Mouse (Mus musculus) megakaryocyte, embryonic 14.5 days (primary cell): Measurements from ENCODE around the gene Washc3.

Experiments used
- FLI1 ChIP-seq: IDR thresholded peaks from 2 replicates; pipeline ENCODE4 v1.6.1; 2012; ENCODE audit warnings: low read length, inconsistent platforms, mixed read lengths
- GATA1 ChIP-seq: IDR thresholded peaks from 3 replicates; pipeline ENCODE4 v1.6.1; 2012; ENCODE audit warnings: mixed read lengths, low read length, inconsistent platforms, borderline replicate concordance

GRCm38 (mm10) chr10:88261186-88261585, 60.3 kb downstream of the Washc3 start:
- TF ChIP-seq GATA1, result no peak
- TF ChIP-seq FLI1, result no peak
